Mouse (Mus musculus): Measurements from ENCODE around the gene Slc39a13. TPM values are rescaled to one million over a fixed set of nuclear protein-coding genes. Genes with fewer than 3 reads are reported as not detected.
"Not testable (repeated sequence)": the region's sequence is repeated elsewhere in the genome, so short reads cannot be mapped to it uniquely, and the experiment has no call there.

Gene Slc39a13
- total RNA-seq, 4 experiments from 2014 or later = 31.4 to 57.3 (median 43.5) TPM

DNA sequence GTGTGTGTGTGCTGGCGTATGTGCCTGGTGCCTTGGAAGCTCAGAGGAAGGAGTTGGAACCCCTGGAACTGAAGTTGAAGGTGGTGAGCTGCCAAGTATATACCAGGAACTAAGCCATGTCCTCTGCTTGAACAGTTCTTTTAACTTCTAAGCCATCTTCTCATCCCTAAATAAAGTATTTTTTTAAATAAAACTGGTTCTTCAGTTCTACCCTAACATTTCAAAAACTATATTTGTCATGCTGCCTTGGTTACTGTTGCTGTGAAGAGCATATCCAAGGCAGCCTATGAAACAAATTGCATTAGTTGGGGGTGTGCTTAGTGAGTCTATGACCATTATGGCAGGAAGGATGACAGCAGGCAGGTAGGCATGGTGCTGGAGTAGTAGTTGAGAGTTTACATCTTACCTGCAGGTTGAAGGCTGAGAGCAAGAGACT, 45.1 kb downstream of the Slc39a13 start:
- no peak for DNase-seq

DNA sequence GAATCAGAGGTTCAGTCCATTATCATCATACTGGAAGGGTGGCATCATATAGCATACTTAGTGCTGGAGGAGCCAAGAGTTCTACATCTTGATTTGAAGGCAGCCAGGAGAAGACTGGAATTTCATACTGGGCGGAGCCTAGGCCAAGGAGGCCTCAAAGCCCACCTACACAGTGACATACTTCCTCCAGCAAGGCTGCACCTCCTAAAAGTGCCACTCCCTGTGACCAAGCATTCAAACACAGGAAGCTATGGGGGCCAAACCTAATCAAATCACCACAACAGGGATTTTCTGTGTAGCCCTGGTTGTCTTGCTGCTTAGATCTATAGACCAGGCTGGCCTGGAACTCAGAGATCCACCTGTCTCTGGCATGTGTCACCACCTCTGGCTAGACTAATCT, 46.3 kb downstream of the Slc39a13 start:
- DNase-seq = no peak

DNA sequence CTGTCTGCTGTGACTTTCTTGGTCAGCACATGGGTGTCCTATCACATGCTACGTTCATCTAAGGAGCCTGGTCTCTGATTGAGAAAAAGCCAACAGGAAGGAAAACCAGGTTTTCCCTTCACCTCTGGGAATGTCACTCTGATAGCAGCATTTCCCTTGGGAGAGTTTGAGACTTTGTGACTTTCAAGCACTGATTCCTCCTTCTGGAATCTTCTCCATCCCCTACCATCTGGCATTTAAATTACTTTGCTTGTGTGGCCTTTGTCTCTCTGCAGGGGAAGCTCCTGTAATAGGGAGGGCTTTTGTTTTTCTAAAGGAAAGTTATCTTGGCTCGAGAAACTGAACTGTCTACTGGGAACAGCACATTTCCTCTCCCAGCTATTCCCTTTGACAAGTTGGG, 47.1 kb downstream of the Slc39a13 start:
- no peak for DNase-seq

DNA sequence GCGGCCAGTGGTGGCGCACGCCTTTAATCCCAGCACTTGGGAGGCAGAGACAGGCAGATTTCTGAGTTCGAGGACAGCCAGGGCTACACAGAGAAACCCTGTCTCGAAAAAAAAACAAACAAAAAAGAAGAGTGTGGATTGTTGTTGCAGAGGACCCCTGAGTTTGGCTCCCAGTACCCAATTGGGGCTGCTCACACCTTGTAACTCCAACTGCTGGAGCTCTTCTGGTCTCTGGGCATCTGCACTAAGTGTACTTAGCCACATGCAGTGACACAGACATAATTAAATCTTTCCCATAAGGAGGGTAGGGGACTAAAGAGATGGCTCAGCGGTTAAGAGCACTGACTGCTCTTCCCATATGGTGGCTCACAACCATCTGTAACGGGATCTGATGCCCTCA, 48.0 kb downstream of the Slc39a13 start:
- not testable (repeated sequence) for DNase-seq

DNA sequence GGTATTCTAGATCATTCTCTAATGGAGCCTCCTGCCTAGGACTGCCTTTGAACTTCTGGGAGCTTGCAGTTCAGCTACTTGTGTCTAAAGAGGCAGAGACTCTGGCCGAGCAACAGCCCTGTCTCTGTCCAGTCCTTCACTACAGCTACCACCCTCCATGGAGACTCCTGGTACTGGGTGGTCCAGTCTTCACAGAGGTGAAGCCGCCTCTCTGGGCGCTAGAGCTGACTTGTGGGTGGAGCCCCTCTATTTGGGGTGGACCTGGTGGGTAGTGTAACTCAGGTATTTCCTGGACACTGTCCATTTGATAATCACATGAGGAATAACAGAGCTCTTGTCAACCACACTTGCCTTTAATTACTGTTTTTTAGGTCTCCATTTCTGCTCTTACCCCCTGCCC, 50.3 kb downstream of the Slc39a13 start:
- no peak for DNase-seq

DNA sequence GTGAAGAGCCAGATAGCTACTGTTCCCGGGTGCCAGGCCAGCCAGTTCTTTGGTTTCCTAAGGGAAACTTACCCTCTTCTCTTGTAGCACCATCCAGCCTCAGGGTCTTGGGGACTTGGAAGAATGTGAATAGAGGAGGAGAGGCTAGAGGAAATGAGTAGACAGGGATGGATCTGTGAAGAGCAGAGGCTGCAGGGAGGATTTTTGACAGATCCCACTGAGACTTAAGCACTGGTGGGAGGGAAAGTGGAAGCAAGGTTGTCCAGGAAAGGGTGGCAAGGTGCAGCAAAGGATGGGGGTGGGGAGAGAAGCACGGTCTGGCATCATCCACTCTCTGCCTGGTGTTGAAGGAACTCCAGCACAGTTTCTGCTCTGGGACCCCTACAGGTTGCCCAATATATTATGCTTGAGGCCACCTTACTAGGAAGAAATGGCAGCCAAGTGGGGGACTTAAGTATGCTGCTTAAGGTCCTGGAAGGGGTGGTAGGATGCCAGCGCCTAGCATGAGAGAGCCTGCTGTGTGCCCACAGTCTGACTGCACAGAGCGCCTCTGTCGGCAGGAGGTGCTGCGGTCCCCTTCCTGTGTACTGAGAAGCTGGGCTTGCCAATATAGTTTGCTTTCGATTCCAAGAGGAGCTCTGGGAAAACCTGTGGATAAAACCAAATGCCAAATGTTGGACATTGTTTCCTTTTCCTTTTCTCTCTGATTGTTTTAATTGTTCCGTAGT, 52.0 kb downstream of the Slc39a13 start:
- DNase-seq = no peak

DNA sequence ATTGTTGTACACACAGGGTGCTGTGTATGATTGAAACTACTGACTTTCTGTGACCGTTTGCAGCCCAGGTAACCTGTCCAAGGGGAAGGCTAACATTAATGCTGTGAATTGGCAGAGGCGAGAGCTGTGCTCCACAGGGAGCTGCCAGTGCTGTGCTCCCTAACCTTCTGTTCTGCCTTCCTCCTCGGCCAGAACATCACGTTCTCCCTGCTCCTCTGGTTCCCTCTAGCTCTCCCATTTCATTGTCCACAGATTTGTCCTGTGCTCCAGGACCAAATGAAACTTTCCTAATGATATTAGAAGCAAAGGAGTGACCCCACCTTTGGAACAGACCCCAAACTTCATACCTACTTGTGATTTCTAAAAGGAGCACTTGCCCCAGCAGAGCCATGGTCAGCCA, 54.8 kb downstream of the Slc39a13 start:
- DNase-seq = no peak

DNA sequence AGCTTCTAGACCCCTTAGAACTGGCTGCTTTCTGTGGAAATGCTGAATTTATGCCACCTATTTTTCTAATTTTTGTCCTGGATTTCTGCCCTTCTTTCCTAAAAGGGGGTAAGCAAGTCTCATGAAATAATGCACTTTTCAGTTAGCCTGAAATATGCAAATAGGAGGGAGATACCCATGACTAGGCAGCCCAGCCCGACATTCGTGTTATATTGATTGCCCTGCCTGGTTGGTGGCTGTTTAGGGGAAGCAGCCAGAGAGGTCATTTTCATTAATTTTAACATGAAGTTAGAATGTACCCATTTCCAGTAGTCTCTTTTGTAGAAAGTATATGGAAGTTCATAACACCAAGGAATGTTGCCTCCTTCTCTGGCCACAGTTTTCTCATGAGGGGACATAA, 56.3 kb downstream of the Slc39a13 start:
- no peak for DNase-seq

Other genes starting within 250 kb of the Slc39a13 start
- 100 to 1,000 TPM; 136 to 235 (median 166) TPM for gene Mtch2, start 223.3 kb downstream of the Slc39a13 start, total RNA-seq (2022)
- 1 to 10 TPM; 1.6 to 3.5 (median 2.8) TPM for gene C1qtnf4, start 184.6 kb downstream of the Slc39a13 start, total RNA-seq (2022)
- 10 to 100 TPM; 41.4 to 48.0 (median 45.2) TPM for gene Kbtbd4, start 165.7 kb downstream of the Slc39a13 start, total RNA-seq (2022)
- gene Ndufs3, start 165.6 kb downstream of the Slc39a13 start, total RNA-seq (2022) = 100 to 1,000 TPM; 308 to 467 (median 370) TPM
- gene Celf1, start 130.0 kb downstream of the Slc39a13 start, total RNA-seq (2022) = 100 to 1,000 TPM in 1 of 4 experiments, 10 to 100 TPM in 3; 74.4 to 102 (median 89.7) TPM
- gene Rapsn, start 34.8 kb downstream of the Slc39a13 start, total RNA-seq (2022) = 1 to 10 TPM; 1.6 to 7.5 (median 3.5) TPM
- gene Psmc3, start 16.4 kb downstream of the Slc39a13 start, total RNA-seq (2022) = 100 to 1,000 TPM; 172 to 187 (median 179) TPM
- 1 to 10 TPM; 6.3 to 9.6 (median 7.9) TPM for gene Spi1, start 12.0 kb upstream of the Slc39a13 start, total RNA-seq (2022)
- gene Mybpc3, start 47.7 kb upstream of the Slc39a13 start, total RNA-seq (2022) = under 1 TPM; 0.09 to 0.62 (median 0.26) TPM
- 10 to 100 TPM; 25.2 to 44.7 (median 32.4) TPM for gene Madd, start 113.4 kb upstream of the Slc39a13 start, total RNA-seq (2022)
- gene Nr1h3, start 132.4 kb upstream of the Slc39a13 start, total RNA-seq (2022) = 10 to 100 TPM; 21.1 to 32.1 (median 25.4) TPM
- 10 to 100 TPM; 44.7 to 74.7 (median 57.5) TPM for gene Acp2, start 132.5 kb upstream of the Slc39a13 start, total RNA-seq (2022)
- gene Ddb2, start 166.6 kb upstream of the Slc39a13 start, total RNA-seq (2022) = 10 to 100 TPM in 3 of 4 experiments, 1 to 10 TPM in 1; 8.4 to 22.9 (median 17.1) TPM
- gene Pacsin3, start 185.5 kb upstream of the Slc39a13 start, total RNA-seq (2022) = 100 to 1,000 TPM in 2 of 4 experiments, 10 to 100 TPM in 2; 68.6 to 220 (median 125) TPM
- gene Arfgap2, start 194.6 kb upstream of the Slc39a13 start, total RNA-seq (2022) = 100 to 1,000 TPM in 3 of 4 experiments, 10 to 100 TPM in 1; 99.8 to 126 (median 112) TPM